Mouse (Mus musculus) limb, embryonic 13.5 days (tissue): ENCODE results near the gene Olfr12. TPM values are rescaled to one million over a fixed set of nuclear protein-coding genes. Genes with fewer than 3 reads are reported as not detected.

Experiments
- ATAC-seq: fragments of 200-750 bp; cut with Nextera tagmentation; 2 replicates; pipeline ENCODE4 v1.8.0; 2017; ENCODE audit warnings: low read depth, moderate number of reproducible peaks, moderate TSS enrichment; ENCODE audit not compliant: low FRiP score
- H3K27ac ChIP-seq: fragments of 300-500 bp; sonication (generic); 2 replicates; pipeline ENCODE4 v1.5.1; 2015; ENCODE audit warnings: inconsistent platforms, mild to moderate bottlenecking, moderate library complexity
- H3K27me3 ChIP-seq: fragments of 300-500 bp; sonication (generic); 2 replicates; pipeline ENCODE4 v1.6.1; 2015; ENCODE audit warnings: mild to moderate bottlenecking, inconsistent platforms
- H3K36me3 ChIP-seq: fragments of 300-500 bp; sonication (generic); 2 replicates; pipeline ENCODE4 v1.6.1; 2015; ENCODE audit warnings: inconsistent platforms, mild to moderate bottlenecking, moderate library complexity
- H3K4me1 ChIP-seq: fragments of 300-500 bp; sonication (generic); 2 replicates; pipeline ENCODE4 v1.6.1; 2015; ENCODE audit warnings: inconsistent platforms
- H3K4me2 ChIP-seq: fragments of 300-500 bp; sonication (generic); replicated peaks from 2 replicates; pipeline ENCODE4 v1.6.1; 2015; ENCODE audit warnings: inconsistent platforms, mild to moderate bottlenecking, moderate library complexity
- H3K4me3 ChIP-seq: fragments of 300-500 bp; sonication (generic); 2 replicates; pipeline ENCODE4 v1.5.1; 2015; ENCODE audit warnings: moderate library complexity, mild to moderate bottlenecking, inconsistent platforms
- H3K9ac ChIP-seq: fragments of 300-500 bp; sonication (generic); 2 replicates; pipeline ENCODE4 v1.6.1; 2015; ENCODE audit warnings: mild to moderate bottlenecking, inconsistent platforms
- H3K9me3 ChIP-seq: fragments of 300-500 bp; sonication (generic); 2 replicates; pipeline ENCODE4 v1.6.1; 2016; ENCODE audit warnings: inconsistent platforms
- WGBS: fragments of 180-500 bp; shearing (Covaris S2); methylation state at CpG from one replicate; pipeline ENCODE4 v1.1.7; 2015; 5-methylcytosine and 5-hydroxymethylcytosine counted together
- polyA plus RNA-seq: library from polyadenylated mRNA; unstranded; fragments of >200 nt; fragmentation: Nextera tagmentation; extraction: Ambion mirVana; gene quantifications from 2 replicates; pipeline ENCODE4 v1.2.1, GENCODE M21; 2015

Olfr12 gene
- polyA plus RNA-seq, 1 experiment from 2014 or later: not detected

DNA sequence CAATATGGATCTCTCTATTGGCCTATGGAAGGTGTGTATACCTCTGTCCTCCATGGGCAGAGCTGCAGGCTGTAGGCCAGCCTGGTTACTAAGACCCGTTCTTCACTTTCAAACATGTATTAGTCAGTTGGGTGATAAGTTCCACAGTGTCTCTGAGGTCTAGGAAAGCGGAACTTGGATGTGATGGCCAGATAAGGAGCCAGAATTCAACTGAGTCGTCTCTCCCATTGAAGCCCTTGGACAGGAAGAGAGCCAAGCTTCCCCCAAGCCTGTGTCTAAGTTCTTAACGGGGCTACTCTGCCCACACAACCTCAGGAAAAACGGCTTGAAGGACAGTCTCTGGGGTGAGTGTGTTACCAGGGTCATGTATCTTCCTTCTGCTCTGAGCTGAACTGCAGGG lies 41.8 kb downstream of the Olfr12 start:
- Histone ChIP-seq H3K4me2 (no peak overlapping the region), H3K27ac (no peak overlapping the region), H3K4me3 (no peak overlapping the region), H3K9ac (no peak overlapping the region), H3K4me1 (no peaks in the 10 kb centered on the region), H3K36me3 (no peaks in the 10 kb centered on the region), H3K9me3 (no peaks in the 10 kb centered on the region), H3K27me3 (peaks cover 4% of the 10 kb centered on the region; the same call in 1 of the 2 replicates)
- WGBS: 60% methylated on average over 5 of the region's 5 CpGs
- ATAC-seq: no peak

DNA sequence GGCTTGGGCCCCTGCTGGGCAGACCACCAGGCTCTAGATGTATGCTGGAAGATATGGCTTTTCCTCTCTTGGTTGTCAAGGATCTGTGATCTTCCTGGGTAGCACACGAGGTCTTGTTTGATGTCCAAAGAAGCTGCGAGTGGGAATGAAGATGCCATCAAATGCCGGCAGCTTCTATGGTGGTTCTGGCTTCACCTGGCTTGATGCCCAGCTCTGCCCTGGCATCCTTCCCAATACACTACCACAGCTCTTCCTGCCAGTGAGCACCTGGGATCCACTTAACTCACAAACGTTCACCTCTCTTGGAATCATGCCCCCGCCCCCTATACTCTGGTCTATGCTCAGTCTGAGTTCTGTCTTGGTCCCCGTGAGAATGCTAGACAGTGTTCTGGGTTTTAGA lies 49.5 kb downstream of the Olfr12 start:
- H3K9ac ChIP-seq: no peak overlapping the region
- H3K4me3 ChIP-seq: no peak overlapping the region
- H3K36me3 ChIP-seq: no peaks in the 10 kb centered on the region
- 81% methylated on average over 6 of the region's 6 CpGs for whole genome bisulfite sequencing
- H3K27ac ChIP-seq: no peak overlapping the region
- H3K4me2 ChIP-seq: no peak overlapping the region
- peaks cover 7% of the 10 kb centered on the region for H3K4me1 ChIP-seq
- peaks cover 4% of the 10 kb centered on the region; the same call in 1 of the 2 replicates for H3K27me3 ChIP-seq
- no peak for ATAC-seq
- peaks cover 6% of the 10 kb centered on the region; the same call in 1 of the 2 replicates for H3K9me3 ChIP-seq

DNA sequence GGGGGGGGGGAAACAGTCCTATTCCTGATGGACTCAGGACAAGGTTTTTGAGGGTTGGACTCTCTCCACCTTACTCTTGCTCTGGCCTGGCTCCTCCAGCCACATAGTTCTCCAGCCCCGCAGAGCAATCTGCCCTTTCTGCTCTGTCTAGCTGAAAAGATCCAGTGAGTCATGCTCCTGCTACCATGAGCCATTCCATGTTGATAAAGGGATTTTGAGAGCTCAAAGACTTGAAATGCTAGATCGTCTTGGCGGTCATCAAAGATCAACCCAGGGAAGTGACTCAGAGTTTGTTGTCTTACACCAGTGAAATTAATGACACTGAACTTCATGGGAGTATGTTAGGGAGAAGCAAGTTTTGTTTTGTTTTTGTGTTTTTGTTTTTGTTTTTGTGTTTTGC lies 51.8 kb downstream of the Olfr12 start:
- peaks cover 12% of the 10 kb centered on the region for H3K4me1 ChIP-seq
- peaks cover 6% of the 10 kb centered on the region; the same call in 1 of the 2 replicates for H3K9me3 ChIP-seq
- H3K9ac ChIP-seq: no peak overlapping the region
- no peak for ATAC-seq
- no peak overlapping the region for H3K4me3 ChIP-seq
- no peaks in the 10 kb centered on the region for H3K36me3 ChIP-seq
- H3K27ac ChIP-seq: no peak overlapping the region
- no peak overlapping the region for H3K4me2 ChIP-seq
- no peaks in the 10 kb centered on the region for H3K27me3 ChIP-seq
- WGBS: 89% methylated on average over 3 of the region's 3 CpGs

DNA sequence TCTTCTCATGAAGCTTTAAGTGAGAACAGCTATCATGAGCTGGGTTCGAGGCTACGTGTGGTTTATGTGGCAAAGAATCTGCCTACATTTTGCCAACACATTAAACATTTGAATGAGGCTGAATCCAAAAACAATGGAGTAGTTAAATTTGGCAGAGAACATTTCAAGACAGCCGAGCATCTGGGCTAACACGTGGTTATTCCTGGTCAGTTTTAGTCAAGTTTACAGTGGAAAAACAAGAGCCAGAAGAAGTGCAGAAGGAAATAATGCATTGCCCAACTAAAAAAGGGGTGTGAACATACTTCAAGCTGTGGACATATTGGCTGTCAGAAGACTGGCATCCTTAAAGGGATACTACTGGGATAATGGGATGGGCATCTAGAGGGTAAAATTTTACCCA lies 53.7 kb downstream of the Olfr12 start:
- Histone ChIP-seq H3K9ac (no peak overlapping the region), H3K27me3 (no peaks in the 10 kb centered on the region), H3K4me1 (peaks cover 5% of the 10 kb centered on the region), H3K9me3 (peaks cover 6% of the 10 kb centered on the region; the same call in 1 of the 2 replicates), H3K4me2 (no peak overlapping the region), H3K4me3 (no peak overlapping the region), H3K36me3 (no peaks in the 10 kb centered on the region), H3K27ac (no peak overlapping the region)
- ATAC-seq: no peak
- WGBS: 83% methylated on average over 4 of the region's 4 CpGs

Other genes starting within 250 kb of the Olfr12 start
- gene Ndufa10, start 143.9 kb upstream of the Olfr12 start, polyA plus RNA-seq: 279 and 287 TPM in 2 replicates
- gene Olfr1416, start 132.7 kb upstream of the Olfr12 start, polyA plus RNA-seq: not detected in 2 replicates
- gene Olfr1415, start 121.7 kb upstream of the Olfr12 start, polyA plus RNA-seq: not detected in 2 replicates
- gene Olfr1414, start 99.1 kb upstream of the Olfr12 start, polyA plus RNA-seq: not detected in 2 replicates
- gene Olfr1413, start 46.5 kb upstream of the Olfr12 start, polyA plus RNA-seq: not detected in 2 replicates
- not detected in 2 replicates for gene Olfr1412, start 32.0 kb upstream of the Olfr12 start, polyA plus RNA-seq
- not detected in 2 replicates for gene Olfr1411, start 23.4 kb upstream of the Olfr12 start, polyA plus RNA-seq
- not detected in 2 replicates for gene Olfr1410, start 12.0 kb upstream of the Olfr12 start, polyA plus RNA-seq
- gene Cops9, start 24.2 kb downstream of the Olfr12 start, polyA plus RNA-seq: 386 and 414 TPM in 2 replicates
- not detected in 2 replicates for gene Otos, start 31.1 kb downstream of the Olfr12 start, polyA plus RNA-seq
- gene Gpc1, start 213.9 kb downstream of the Olfr12 start, polyA plus RNA-seq: 67.7 and 71.4 TPM in 2 replicates